Mouse (Mus musculus) heart, postnatal 0 days (tissue): ENCODE data around the gene Ndufaf8. TPM values are rescaled to one million over a fixed set of nuclear protein-coding genes. Genes with fewer than 3 reads are reported as not detected.

Source experiments
- ATAC-seq: fragments of 200-750 bp; cut with Nextera tagmentation; 2 replicates; pipeline ENCODE4 v1.8.0; 2017; ENCODE audit warnings: low read depth, moderate number of reproducible peaks, moderate library complexity; ENCODE audit not compliant: insufficient read depth
- DNase-seq: peaks from one replicate; pipeline ENCODE4 v3.0.0-alpha.2; 2016; ENCODE audit warnings: low spot score
- H3K27ac ChIP-seq: fragments of 300-500 bp; sonication (generic); 2 replicates; pipeline ENCODE4 v1.5.1; 2014; ENCODE audit warnings: low read depth, mild to moderate bottlenecking
- H3K27me3 ChIP-seq: fragments of 300-500 bp; sonication (generic); 2 replicates; pipeline ENCODE4 v1.6.1; 2014; ENCODE audit warnings: low read length, mixed read lengths; ENCODE audit not compliant: control insufficient read depth, insufficient read depth
- H3K36me3 ChIP-seq: fragments of 300-500 bp; sonication (generic); replicated peaks from 2 replicates; pipeline ENCODE4 v1.6.1; 2014; ENCODE audit warnings: low read length, mixed read lengths; ENCODE audit not compliant: control insufficient read depth, insufficient read depth
- H3K4me1 ChIP-seq: fragments of 300-500 bp; sonication (generic); 2 replicates; pipeline ENCODE4 v1.6.1; 2014; ENCODE audit warnings: antibody characterized with exemption; ENCODE audit not compliant: control insufficient read depth, insufficient read depth
- H3K4me2 ChIP-seq: fragments of 300-500 bp; sonication (generic); 2 replicates; pipeline ENCODE4 v1.6.1; 2014; ENCODE audit warnings: low read depth, mild to moderate bottlenecking, low read length, moderate library complexity
- H3K4me3 ChIP-seq: fragments of 300-500 bp; sonication (generic); 2 replicates; pipeline ENCODE4 v1.5.1; 2014; ENCODE audit warnings: low read depth, low read length
- H3K9ac ChIP-seq: fragments of 300-500 bp; sonication (generic); replicated peaks from 2 replicates; pipeline ENCODE4 v1.6.1; 2014; ENCODE audit warnings: low read depth, low read length, mixed read lengths
- H3K9me3 ChIP-seq: fragments of 300-500 bp; sonication (generic); replicated peaks from 2 replicates; pipeline ENCODE4 v1.6.1; 2016; ENCODE audit warnings: low read length; ENCODE audit not compliant: control insufficient read depth
- CTCF ChIP-seq: IDR thresholded peaks from 2 replicates; pipeline ENCODE4 v1.5.1; 2016; ENCODE audit warnings: antibody characterized with exemption, control low read depth, low read depth
- EP300 ChIP-seq: IDR thresholded peaks from 2 replicates; pipeline ENCODE4 v1.6.1; 2016; ENCODE audit warnings: antibody characterized with exemption, low read depth
- WGBS: fragments of 180-500 bp; shearing (Covaris S2); extraction: QIAGEN DNeasy Blood & Tissue Kit; methylation state at CpG from one replicate; pipeline ENCODE4 v1.1.7; 2014; 5-methylcytosine and 5-hydroxymethylcytosine counted together
- polyA plus RNA-seq: library from polyadenylated mRNA; unstranded; fragments of >200 nt; fragmentation: Nextera tagmentation; extraction: Ambion mirVana; gene quantifications from 2 replicates; pipeline ENCODE4 v1.2.1, GENCODE M21; 2015
- total RNA-seq: library from RNA; depleted of rRNA; stranded (reverse); fragments of >200 nt; gene quantifications from 2 replicates; pipeline ENCODE4 v1.2.3, GENCODE M21; 2014; ENCODE audit warnings: low replicate concordance

Ndufaf8 gene
- total and polyA plus RNA-seq, 2 experiments from 2014 or later: 52.7 to 118 TPM

GRCm38 (mm10) chr11:120114488-120115215 is 15.9 kb downstream of the Ndufaf8 start:
- H3K4me2 ChIP-seq: no peak overlapping the region
- DNase-seq (no peak), ATAC-seq (no peak)
- H3K27ac ChIP-seq: no peak overlapping the region
- peaks cover 63% of the 10 kb centered on the region for H3K36me3 ChIP-seq
- WGBS: 92% methylated on average over 21 of the region's 21 CpGs
- no peak overlapping the region for H3K4me3 ChIP-seq
- no peaks in the 10 kb centered on the region for H3K9me3 ChIP-seq
- TF ChIP-seq CTCF (no peak), EP300 (no peak)
- H3K4me1 ChIP-seq: peaks cover 9% of the 10 kb centered on the region
- H3K27me3 ChIP-seq: no peaks in the 10 kb centered on the region
- H3K9ac ChIP-seq: no peak overlapping the region

GRCm38 (mm10) chr11:120117626-120118025 is 18.9 kb downstream of the Ndufaf8 start:
- DNase-seq: no peak
- 72% methylated on average over 2 of the region's 2 CpGs for WGBS
- no peak for TF ChIP-seq EP300
- TF ChIP-seq CTCF: no peak

GRCm38 (mm10) chr11:120119108-120119507 is 20.4 kb downstream of the Ndufaf8 start:
- DNase-seq (no peak), ATAC-seq (no peak)
- Histone ChIP-seq H3K27ac (no peak overlapping the region), H3K9ac (no peak overlapping the region), H3K9me3 (no peaks in the 10 kb centered on the region), H3K4me1 (no peaks in the 10 kb centered on the region), H3K4me2 (no peak overlapping the region), H3K27me3 (no peaks in the 10 kb centered on the region), H3K36me3 (peaks cover 57% of the 10 kb centered on the region), H3K4me3 (no peak overlapping the region)
- 93% methylated on average over 7 of the region's 7 CpGs for WGBS
- TF ChIP-seq CTCF: no peak
- no peak for TF ChIP-seq EP300

More at GRCm38 (mm10) chr11:120117626-120118025, 18.9 kb downstream of the Ndufaf8 start:
- Histone ChIP-seq H3K4me3 (no peak overlapping the region), H3K27ac (no peak overlapping the region), H3K36me3 (peaks cover 57% of the 10 kb centered on the region), H3K9ac (no peak overlapping the region), H3K9me3 (no peaks in the 10 kb centered on the region), H3K4me2 (no peak overlapping the region), H3K27me3 (no peaks in the 10 kb centered on the region), H3K4me1 (peaks cover 7% of the 10 kb centered on the region)
- no peak for ATAC-seq

- no peak overlapping the region for H3K27ac ChIP-seq
- no peak for ATAC-seq
These were observed 21.3 kb downstream of the Ndufaf8 start for GRCm38 (mm10) chr11:120119936-120120541.

GRCm38 (mm10) chr11:120120642-120121420 is 22.1 kb downstream of the Ndufaf8 start:
- Histone ChIP-seq H3K4me2 (no peak overlapping the region), H3K4me3 (no peak overlapping the region), H3K9ac (no peak overlapping the region), H3K27me3 (no peaks in the 10 kb centered on the region), H3K27ac (no peak overlapping the region), H3K9me3 (no peaks in the 10 kb centered on the region), H3K36me3 (peaks cover 52% of the 10 kb centered on the region), H3K4me1 (no peaks in the 10 kb centered on the region)
- TF ChIP-seq EP300 (no peak), CTCF (peak; percentile 78)
- no peak for ATAC-seq
- peak; percentile 49 for DNase-seq
- 79% methylated on average over 17 of the region's 17 CpGs for WGBS

More at GRCm38 (mm10) chr11:120119936-120120541, 21.3 kb downstream of the Ndufaf8 start:
- Histone ChIP-seq H3K9me3 (no peaks in the 10 kb centered on the region), H3K4me1 (no peaks in the 10 kb centered on the region), H3K4me3 (no peak overlapping the region), H3K36me3 (peaks cover 60% of the 10 kb centered on the region), H3K27me3 (no peaks in the 10 kb centered on the region), H3K9ac (no peak overlapping the region), H3K4me2 (no peak overlapping the region)
- WGBS: 47% methylated on average over 10 of the region's 10 CpGs
- no peak for DNase-seq
- TF ChIP-seq EP300: no peak
- no peak for TF ChIP-seq CTCF
